Mouse (Mus musculus) limb, embryonic 14.5 days (tissue): ENCODE results near the gene Eif4g3. TPM values are rescaled to one million over a fixed set of nuclear protein-coding genes. Genes with fewer than 3 reads are reported as not detected.

Experiments
- ATAC-seq: fragments of 200-750 bp; cut with Nextera tagmentation; 2 replicates; pipeline ENCODE4 v1.8.0; 2017; ENCODE audit warnings: low read depth, moderate number of reproducible peaks, moderate TSS enrichment; ENCODE audit not compliant: low FRiP score
- DNase-seq: peaks from one replicate; pipeline ENCODE4 v3.0.0-alpha.2; 2015; ENCODE audit warnings: low spot score
- H3K27ac ChIP-seq: fragments of 300-500 bp; sonication (generic); replicated peaks from 2 replicates; pipeline ENCODE4 v1.5.1; 2014; ENCODE audit warnings: low read depth, mild to moderate bottlenecking, low read length, moderate library complexity, mixed read lengths
- H3K27me3 ChIP-seq: fragments of 300-500 bp; sonication (generic); 2 replicates; pipeline ENCODE4 v1.6.1; 2014; ENCODE audit warnings: low read length, mixed read lengths; ENCODE audit not compliant: control insufficient read depth, insufficient read depth
- H3K36me3 ChIP-seq: fragments of 300-500 bp; sonication (generic); 2 replicates; pipeline ENCODE4 v1.6.1; 2014; ENCODE audit warnings: mild to moderate bottlenecking, low read length, moderate library complexity, mixed read lengths; ENCODE audit not compliant: control insufficient read depth, insufficient read depth
- H3K4me1 ChIP-seq: fragments of 300-500 bp; sonication (generic); 2 replicates; pipeline ENCODE4 v1.6.1; 2014; ENCODE audit warnings: antibody characterized with exemption, low read length, mixed read lengths; ENCODE audit not compliant: control insufficient read depth, insufficient read depth
- H3K4me2 ChIP-seq: fragments of 300-500 bp; sonication (generic); replicated peaks from 2 replicates; pipeline ENCODE4 v1.6.1; 2014; ENCODE audit warnings: low read depth, mild to moderate bottlenecking, low read length, moderate library complexity; ENCODE audit not compliant: severe bottlenecking
- H3K4me3 ChIP-seq: fragments of 300-500 bp; sonication (generic); replicated peaks from 2 replicates; pipeline ENCODE4 v1.5.1; 2014; ENCODE audit warnings: low read length
- H3K9ac ChIP-seq: fragments of 300-500 bp; sonication (generic); 2 replicates; pipeline ENCODE4 v1.6.1; 2014; ENCODE audit warnings: mild to moderate bottlenecking, low read depth, low read length, moderate library complexity; ENCODE audit not compliant: severe bottlenecking
- H3K9me3 ChIP-seq: fragments of 300-500 bp; sonication (generic); 2 replicates; pipeline ENCODE4 v1.6.1; 2016; ENCODE audit warnings: low read length; ENCODE audit not compliant: control insufficient read depth
- POLR2A ChIP-seq: fragments of 200-500 bp; IDR thresholded peaks from 2 replicates; pipeline ENCODE4 v1.8.0; 2012; ENCODE audit warnings: inconsistent platforms, mild to moderate bottlenecking, moderate library complexity, borderline replicate concordance; ENCODE audit not compliant: insufficient read depth, insufficient read length; ENCODE audit errors: extremely low read depth
- WGBS: fragments of 180-500 bp; shearing (Covaris S2); extraction: QIAGEN DNeasy Blood & Tissue Kit; methylation state at CpG from one replicate; pipeline ENCODE4 v1.1.7; 2014; 5-methylcytosine and 5-hydroxymethylcytosine counted together
- polyA plus RNA-seq, 2 experiments: library from polyadenylated mRNA; depleted of rRNA in 1 of 2; stranded (reverse) in 1 of 2; unstranded in 1 of 2; fragments of >200 nt; fragmentation: Nextera tagmentation in 1 of 2; extraction: Ambion mirVana in 1 of 2; gene quantifications; 2 replicates each; pipeline versions ENCODE4 v1.2.1 to v1.2.3; 2012 to 2014

The Eif4g3 gene
- polyA plus RNA-seq, 2 experiments: 38.7 to 106 TPM

GRCm38 (mm10) chr4:138071497-138071896 lies 78.7 kb downstream of the Eif4g3 start:
- Histone ChIP-seq H3K4me2 (no peak overlapping the region), H3K9ac (no peak overlapping the region), H3K4me1 (no peaks in the 10 kb centered on the region), H3K9me3 (no peaks in the 10 kb centered on the region), H3K36me3 (peaks cover 28% of the 10 kb centered on the region), H3K27me3 (no peaks in the 10 kb centered on the region), H3K27ac (no peak overlapping the region), H3K4me3 (no peak overlapping the region)
- no peak for TF ChIP-seq POLR2A
- DNase-seq (no peak), ATAC-seq (no peak)
- 56% methylated on average over 6 of the region's 6 CpGs for WGBS

DNA sequence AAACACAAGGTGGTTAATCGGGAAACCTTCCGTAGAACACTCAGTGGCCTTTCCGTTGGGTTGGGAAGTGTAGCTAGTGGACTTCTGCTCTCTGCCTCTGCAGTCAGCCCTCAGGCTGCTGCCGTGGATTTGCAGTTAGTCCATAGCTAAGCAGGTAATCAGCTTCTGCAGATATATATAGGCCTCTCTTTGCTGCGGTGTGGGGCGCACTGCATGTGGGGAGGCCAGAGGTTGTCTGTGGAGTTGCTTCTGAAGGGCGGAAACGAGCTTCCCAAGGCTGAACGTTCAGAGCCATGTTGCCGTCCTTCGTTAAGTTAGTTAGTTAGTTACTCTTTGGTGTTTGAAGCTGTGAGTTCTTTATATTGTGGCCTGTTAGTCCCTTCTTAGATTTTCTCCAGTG lies 80.3 kb downstream of the Eif4g3 start:
- no peaks in the 10 kb centered on the region for H3K4me1 ChIP-seq
- H3K9ac ChIP-seq: no peak overlapping the region
- DNase-seq: no peak
- peaks cover 17% of the 10 kb centered on the region; the same call in 1 of the 2 replicates for H3K36me3 ChIP-seq
- no peak overlapping the region for H3K27ac ChIP-seq
- 82% methylated on average over 11 of the region's 11 CpGs for WGBS
- H3K4me3 ChIP-seq: no peak overlapping the region
- no peaks in the 10 kb centered on the region for H3K9me3 ChIP-seq
- ATAC-seq: no peak
- no peaks in the 10 kb centered on the region for H3K27me3 ChIP-seq
- TF ChIP-seq POLR2A: no peak
- no peak overlapping the region for H3K4me2 ChIP-seq

DNA sequence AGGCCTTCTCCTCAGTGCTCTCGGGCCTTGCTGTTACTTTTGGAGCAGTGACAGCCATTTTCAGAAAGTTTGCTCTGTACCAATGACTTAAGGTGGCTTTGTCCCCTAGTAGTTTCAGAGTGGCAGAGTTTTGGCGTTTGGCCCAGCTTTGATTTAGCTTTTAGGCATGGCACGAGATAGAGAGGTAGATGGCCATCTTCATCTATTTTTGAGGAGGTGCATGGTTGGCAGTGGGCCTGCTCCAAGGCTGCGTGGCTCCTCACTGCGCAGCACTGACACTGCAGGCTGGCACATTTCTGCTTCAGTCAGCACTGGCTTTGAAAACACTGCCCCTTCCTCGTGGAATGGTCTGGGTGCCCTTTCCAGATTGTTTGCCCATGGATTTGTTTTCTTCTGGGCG lies 80.7 kb downstream of the Eif4g3 start:
- Histone ChIP-seq H3K27ac (no peak overlapping the region), H3K27me3 (no peaks in the 10 kb centered on the region), H3K4me2 (no peak overlapping the region), H3K9ac (no peak overlapping the region), H3K4me3 (no peak overlapping the region), H3K36me3 (peaks cover 16% of the 10 kb centered on the region; the same call in 1 of the 2 replicates), H3K4me1 (no peaks in the 10 kb centered on the region), H3K9me3 (no peaks in the 10 kb centered on the region)
- DNase-seq: no peak
- ATAC-seq: no peak
- no peak for TF ChIP-seq POLR2A
- 88% methylated on average over 7 of the region's 7 CpGs for WGBS

GRCm38 (mm10) chr4:138074896-138075584 lies 82.2 kb downstream of the Eif4g3 start:
- peaks cover 18% of the 10 kb centered on the region; the same call in 1 of the 2 replicates for H3K36me3 ChIP-seq
- no peak for TF ChIP-seq POLR2A

DNA sequence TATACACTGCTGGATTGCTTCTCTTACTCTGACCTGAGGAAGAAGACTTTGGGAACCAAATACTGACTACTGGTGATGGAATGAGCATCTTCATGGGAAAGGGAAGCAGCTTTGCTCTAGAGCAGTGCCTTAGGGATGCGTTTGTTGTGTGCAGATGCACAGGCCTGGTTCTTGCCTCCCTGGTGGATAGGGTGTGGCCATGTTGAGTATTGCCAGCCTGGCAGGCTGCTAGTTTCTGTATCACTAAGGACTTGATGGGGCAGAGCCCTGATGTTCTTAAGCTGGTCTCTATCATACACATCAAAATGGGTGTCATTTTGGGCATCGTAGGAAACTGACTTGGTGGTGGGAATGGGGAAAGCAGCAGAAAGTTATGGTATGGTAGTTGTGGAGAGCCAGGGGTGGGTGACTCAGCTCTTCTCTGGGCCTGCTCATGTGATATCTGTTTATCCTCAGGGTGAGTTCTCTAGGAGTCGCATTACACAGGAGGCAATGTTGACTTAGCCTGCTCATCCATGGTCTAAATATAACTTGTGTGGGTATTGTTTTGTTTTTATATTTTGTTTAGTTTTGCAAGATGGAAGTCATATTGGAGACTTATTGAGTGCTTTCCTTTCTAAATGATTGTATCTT lies 85.0 kb downstream of the Eif4g3 start:
- H3K4me3 ChIP-seq: no peak overlapping the region

More at GRCm38 (mm10) chr4:138074896-138075584, 82.2 kb downstream of the Eif4g3 start:
- no peak overlapping the region for H3K4me3 ChIP-seq
- H3K9ac ChIP-seq: no peak overlapping the region
- no peaks in the 10 kb centered on the region for H3K9me3 ChIP-seq
- H3K27me3 ChIP-seq: no peaks in the 10 kb centered on the region
- no peak overlapping the region for H3K27ac ChIP-seq
- H3K4me2 ChIP-seq: no peak overlapping the region
- no peak for DNase-seq
- no peak for ATAC-seq
- no peaks in the 10 kb centered on the region for H3K4me1 ChIP-seq
- 64% methylated on average over 6 of the region's 6 CpGs for WGBS

More for the DNA sequence above, 85.0 kb downstream of the Eif4g3 start:
- TF ChIP-seq POLR2A: no peak
- Histone ChIP-seq H3K27me3 (no peaks in the 10 kb centered on the region), H3K27ac (no peak overlapping the region), H3K9me3 (no peaks in the 10 kb centered on the region), H3K9ac (no peak overlapping the region), H3K4me1 (no peaks in the 10 kb centered on the region), H3K36me3 (peaks cover 25% of the 10 kb centered on the region), H3K4me2 (no peak overlapping the region)
- ATAC-seq: no peak
- WGBS: 92% methylated on average over 3 of the region's 3 CpGs
- DNase-seq: no peak
